Mouse (Mus musculus) myocyte (in vitro differentiated cells): ENCODE measurements around the gene Hoxa6.

Experiments used
- CEBPB ChIP-seq: IDR thresholded peaks from 2 replicates; pipeline ENCODE4 v1.6.1; 2011; ENCODE audit warnings: mild to moderate bottlenecking, moderate library complexity; ENCODE audit not compliant: poor library complexity, insufficient read depth, severe bottlenecking
- E2F4 ChIP-seq: IDR thresholded peaks from one replicate; pipeline ENCODE4 v1.6.1; 2011; ENCODE audit warnings: mild to moderate bottlenecking, control low read depth, moderate library complexity; ENCODE audit not compliant: insufficient read depth
- MAX ChIP-seq: IDR thresholded peaks from one replicate; pipeline ENCODE4 v1.6.1; 2011; ENCODE audit warnings: low read depth, mild to moderate bottlenecking, control low read depth
- MYOG ChIP-seq, 3 experiments: IDR thresholded peaks; one replicate each; pipeline ENCODE4 v1.6.1; 2011; ENCODE audit warnings: control low read depth in 2 of 3, low read depth in 2 of 3, mild to moderate bottlenecking in 2 of 3; ENCODE audit not compliant: insufficient read length in 2 of 3, control insufficient read depth in 1 of 3, insufficient read depth in 1 of 3
- POLR2A ChIP-seq: IDR thresholded peaks from one replicate; pipeline ENCODE4 v1.6.1; 2011; ENCODE audit warnings: low read depth, mild to moderate bottlenecking, control low read depth, moderate library complexity; ENCODE audit not compliant: insufficient read length
- POLR2AphosphoS2 ChIP-seq: IDR thresholded peaks from one replicate; pipeline ENCODE4 v1.6.1; 2011; ENCODE audit warnings: low read depth, control low read depth; ENCODE audit not compliant: insufficient read length
- SRF ChIP-seq: IDR thresholded peaks from one replicate; pipeline ENCODE4 v1.6.1; 2011; ENCODE audit warnings: low read depth; ENCODE audit not compliant: control insufficient read depth, insufficient read length
- TCF12 ChIP-seq: IDR thresholded peaks from one replicate; pipeline ENCODE4 v1.6.1; 2011; ENCODE audit warnings: mild to moderate bottlenecking, control low read depth; ENCODE audit not compliant: poor library complexity, insufficient read depth, severe bottlenecking
- TCF3 ChIP-seq: IDR thresholded peaks from one replicate; pipeline ENCODE4 v1.6.1; 2011; ENCODE audit warnings: low read depth, control low read depth; ENCODE audit not compliant: insufficient read length
- USF1 ChIP-seq: IDR thresholded peaks from one replicate; pipeline ENCODE4 v1.6.1; 2011; ENCODE audit warnings: low read depth, mild to moderate bottlenecking, control low read depth, moderate library complexity

DNA sequence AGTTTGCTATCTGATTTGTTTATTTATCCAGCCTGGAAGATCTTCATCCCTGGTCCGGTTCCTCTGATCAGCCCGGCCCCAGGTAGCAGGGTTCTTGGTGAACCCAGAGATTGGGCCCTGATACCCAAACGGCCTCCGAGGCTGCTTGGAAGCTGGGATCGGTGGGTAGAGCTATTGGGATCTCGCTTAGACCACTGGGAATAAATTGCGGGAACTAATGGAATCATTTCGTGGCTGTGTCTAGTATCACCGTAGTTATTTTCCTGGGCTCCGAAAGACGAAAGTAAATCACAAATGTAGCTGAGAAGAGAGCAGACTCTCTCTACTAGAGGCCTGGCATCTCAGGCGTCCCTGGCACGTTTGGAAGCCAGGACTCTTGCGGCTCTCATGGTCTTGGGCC is 3.3 kb downstream of the Hoxa6 start:
- TF ChIP-seq MYOG (IDR thresholded peaks at IDR 0.05; ENCODE audit: control insufficient read depth in 1 of 3, insufficient read depth in 1 of 3, insufficient read length in 2 of 3, low read depth in 2 of 3), result no peak
- TF ChIP-seq POLR2AphosphoS2, result no peak
- no peak for TF ChIP-seq E2F4
- no peak for TF ChIP-seq TCF12
- no peak for TF ChIP-seq POLR2A
- no peak for TF ChIP-seq MAX
- TF ChIP-seq CEBPB, result no peak
- no peak for TF ChIP-seq USF1
- no peak for TF ChIP-seq TCF3
- no peak for TF ChIP-seq SRF
